Mouse (Mus musculus): ENCODE results near the gene Dip2a. TPM values are rescaled to one million over a fixed set of nuclear protein-coding genes. Genes with fewer than 3 reads are reported as not detected.

Gene Dip2a
- polyA plus RNA-seq, 2 experiments: 8.3 to 32.2 TPM

GRCm38 (mm10) chr10:76257719-76258390 lies 87.2 kb downstream of the Dip2a start:
- TF ChIP-seq POLR2A (IDR thresholded peaks at IDR 0.05; ENCODE audit: borderline replicate concordance, extremely low read depth, insufficient read depth, insufficient read length): no peak
- H3K9me3 ChIP-seq (ENCODE audit: control insufficient read depth, low read length): no peaks in the 10 kb centered on the region
- 79% methylated on average over 12 of the region's 12 CpGs for WGBS
- ATAC-seq (ENCODE audit: low FRiP score, low read depth) (no peak), DNase-seq (ENCODE audit: low spot score) (no peak)
- H3K27ac ChIP-seq (replicated peaks; ENCODE audit: low read depth, low read length): no peak overlapping the region
- peaks cover 6% of the 10 kb centered on the region; the same call in 1 of the 2 replicates for H3K36me3 ChIP-seq (ENCODE audit: control insufficient read depth, insufficient read depth, low read length)
- no peak overlapping the region for H3K4me2 ChIP-seq (replicated peaks; ENCODE audit: low read depth, low read length, severe bottlenecking)
- H3K4me1 ChIP-seq (ENCODE audit: control insufficient read depth, insufficient read depth, low read length): peaks cover 13% of the 10 kb centered on the region
- no peaks in the 10 kb centered on the region for H3K27me3 ChIP-seq (ENCODE audit: control insufficient read depth, insufficient read depth, low read length)
- H3K4me3 ChIP-seq (replicated peaks; ENCODE audit: low read length): no peak overlapping the region
- H3K9ac ChIP-seq (ENCODE audit: low read depth, low read length, severe bottlenecking): no peak overlapping the region

DNA sequence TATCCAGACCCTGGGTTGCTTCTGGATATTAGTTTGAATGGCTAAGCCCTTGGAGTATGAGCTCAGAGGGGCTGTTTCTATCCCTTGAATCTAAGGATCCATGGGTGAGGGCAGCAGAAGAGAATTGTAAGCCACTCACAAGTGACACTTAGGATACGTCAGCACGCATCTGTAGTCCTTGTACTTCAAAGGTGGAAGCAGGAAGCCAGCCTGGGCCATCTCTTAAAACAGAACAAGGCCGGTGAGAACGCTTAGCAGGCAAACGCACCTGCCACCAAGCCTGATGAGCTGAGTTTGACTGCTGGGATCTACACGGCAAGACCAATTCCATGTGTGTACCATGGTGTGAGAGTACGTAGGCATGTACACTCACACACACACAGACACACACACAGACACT lies 87.9 kb downstream of the Dip2a start:
- H3K9ac ChIP-seq (ENCODE audit: low read depth, low read length, severe bottlenecking): no peak overlapping the region
- TF ChIP-seq POLR2A (IDR thresholded peaks at IDR 0.05; ENCODE audit: borderline replicate concordance, extremely low read depth, insufficient read depth, insufficient read length): no peak
- DNase-seq (ENCODE audit: low spot score): no peak
- 86% methylated on average over 7 of the region's 7 CpGs for WGBS
- H3K4me2 ChIP-seq (replicated peaks; ENCODE audit: low read depth, low read length, severe bottlenecking): no peak overlapping the region
- H3K4me3 ChIP-seq (replicated peaks; ENCODE audit: low read length): no peak overlapping the region
- H3K9me3 ChIP-seq (ENCODE audit: control insufficient read depth, low read length): no peaks in the 10 kb centered on the region
- peaks cover 3% of the 10 kb centered on the region; the same call in 1 of the 2 replicates for H3K36me3 ChIP-seq (ENCODE audit: control insufficient read depth, insufficient read depth, low read length)
- no peaks in the 10 kb centered on the region for H3K27me3 ChIP-seq (ENCODE audit: control insufficient read depth, insufficient read depth, low read length)
- no peak overlapping the region for H3K27ac ChIP-seq (replicated peaks; ENCODE audit: low read depth, low read length)
- no peak for ATAC-seq (ENCODE audit: low FRiP score, low read depth)
- H3K4me1 ChIP-seq (ENCODE audit: control insufficient read depth, insufficient read depth, low read length): peaks cover 13% of the 10 kb centered on the region

DNA sequence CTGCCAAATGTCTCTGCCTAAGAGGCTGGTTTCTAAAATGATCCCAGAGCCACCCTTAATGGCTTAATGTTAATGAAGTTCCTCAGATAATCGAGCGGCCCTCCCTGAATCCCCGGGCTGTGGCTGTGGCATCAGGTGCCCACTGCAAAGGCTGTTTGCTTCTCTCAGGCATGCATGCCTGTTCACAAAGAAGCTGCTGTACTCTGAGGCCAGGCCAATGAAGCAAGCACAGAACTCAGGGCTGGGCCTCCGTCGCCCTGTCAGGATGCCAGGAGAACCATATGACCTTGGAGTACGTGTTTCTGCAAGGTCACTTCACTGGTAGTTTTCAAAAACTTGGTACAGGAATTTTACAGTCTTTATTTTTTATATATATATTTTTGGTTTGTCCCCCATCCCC lies 89.5 kb downstream of the Dip2a start:
- WGBS: 74% methylated on average over 6 of the region's 6 CpGs
- no peak overlapping the region for H3K4me3 ChIP-seq (replicated peaks; ENCODE audit: low read length)
- no peak overlapping the region for H3K4me2 ChIP-seq (replicated peaks; ENCODE audit: low read depth, low read length, severe bottlenecking)
- no peak for ATAC-seq (ENCODE audit: low FRiP score, low read depth)
- H3K9me3 ChIP-seq (ENCODE audit: control insufficient read depth, low read length): no peaks in the 10 kb centered on the region
- TF ChIP-seq POLR2A (IDR thresholded peaks at IDR 0.05; ENCODE audit: borderline replicate concordance, extremely low read depth, insufficient read depth, insufficient read length): no peak
- no peaks in the 10 kb centered on the region for H3K27me3 ChIP-seq (ENCODE audit: control insufficient read depth, insufficient read depth, low read length)
- H3K36me3 ChIP-seq (ENCODE audit: control insufficient read depth, insufficient read depth, low read length): no peaks in the 10 kb centered on the region
- 0 out of 2 replicates have a peak overlapping the region, but pooled peaks have one; percentile 3 for H3K27ac ChIP-seq (replicated peaks; ENCODE audit: low read depth, low read length)
- peaks cover 13% of the 10 kb centered on the region for H3K4me1 ChIP-seq (ENCODE audit: control insufficient read depth, insufficient read depth, low read length)
- H3K9ac ChIP-seq (ENCODE audit: low read depth, low read length, severe bottlenecking): no peak overlapping the region
- DNase-seq (ENCODE audit: low spot score): no peak

- no peaks in the 10 kb centered on the region for H3K9me3 ChIP-seq (ENCODE audit: control insufficient read depth, low read length)
- peaks cover 13% of the 10 kb centered on the region for H3K4me1 ChIP-seq (ENCODE audit: control insufficient read depth, insufficient read depth, low read length)
- 38% methylated on average over 4 of the region's 4 CpGs for WGBS
- peak; percentile 77 for ATAC-seq (ENCODE audit: low FRiP score, low read depth)
- H3K4me2 ChIP-seq (replicated peaks; ENCODE audit: low read depth, low read length, severe bottlenecking): peak within 1 kb of the TSS; percentile 31; the same call in 1 of the 2 replicates
- 0 out of 2 replicates have a peak within 1 kb of the TSS, but pooled peaks have one; percentile 18 for H3K9ac ChIP-seq (ENCODE audit: low read depth, low read length, severe bottlenecking)
- peak within 1 kb of the TSS; percentile 1 for H3K4me3 ChIP-seq (replicated peaks; ENCODE audit: low read length)
- DNase-seq (ENCODE audit: low spot score): peak; percentile 78
- no peaks in the 10 kb centered on the region for H3K36me3 ChIP-seq (ENCODE audit: control insufficient read depth, insufficient read depth, low read length)
- no peaks in the 10 kb centered on the region for H3K27me3 ChIP-seq (ENCODE audit: control insufficient read depth, insufficient read depth, low read length)
- H3K27ac ChIP-seq (replicated peaks; ENCODE audit: low read depth, low read length): peak within 1 kb of the TSS; percentile 68
- TF ChIP-seq POLR2A (IDR thresholded peaks at IDR 0.05; ENCODE audit: borderline replicate concordance, extremely low read depth, insufficient read depth, insufficient read length): no peak
These were observed 91.6 kb downstream of the Dip2a start, which contains the start of gene S100b for GRCm38 (mm10) chr10:76253536-76253935. S100b (plus strand) TSS chr10:76253853.

DNA sequence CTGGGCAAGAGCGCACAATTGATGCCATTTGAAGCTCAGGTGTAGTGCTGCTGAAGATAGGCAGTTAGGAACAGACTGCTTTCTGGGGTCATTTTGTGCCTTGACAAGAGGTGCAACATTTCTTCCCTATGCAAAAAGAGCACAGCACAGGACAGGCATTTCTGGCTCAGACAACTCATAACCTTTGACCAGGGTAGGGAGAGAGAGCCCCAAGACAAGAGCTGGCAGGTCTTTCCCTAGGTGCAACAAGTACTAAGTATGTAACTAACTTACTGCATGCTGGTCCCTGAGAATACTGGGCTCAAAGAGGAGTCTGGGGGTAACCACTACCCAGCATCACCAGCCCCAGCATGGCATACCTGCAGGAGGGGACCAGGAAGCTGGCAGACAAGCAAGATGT lies 92.0 kb downstream of the Dip2a start:
- no peak for ATAC-seq (ENCODE audit: low FRiP score, low read depth)
- Histone ChIP-seq H3K27me3 (ENCODE audit: control insufficient read depth, insufficient read depth, low read length) (no peaks in the 10 kb centered on the region), H3K27ac (replicated peaks; ENCODE audit: low read depth, low read length) (peak overlapping the region; percentile 68), H3K4me2 (replicated peaks; ENCODE audit: low read depth, low read length, severe bottlenecking) (no peak overlapping the region), H3K9ac (ENCODE audit: low read depth, low read length, severe bottlenecking) (no peak overlapping the region), H3K4me3 (replicated peaks; ENCODE audit: low read length) (no peak overlapping the region), H3K36me3 (ENCODE audit: control insufficient read depth, insufficient read depth, low read length) (no peaks in the 10 kb centered on the region), H3K4me1 (ENCODE audit: control insufficient read depth, insufficient read depth, low read length) (peaks cover 13% of the 10 kb centered on the region), H3K9me3 (ENCODE audit: control insufficient read depth, low read length) (no peaks in the 10 kb centered on the region)
- no peak for TF ChIP-seq POLR2A (IDR thresholded peaks at IDR 0.05; ENCODE audit: borderline replicate concordance, extremely low read depth, insufficient read depth, insufficient read length)
- WGBS: 100% methylated on average over 1 of the region's 1 CpGs
- DNase-seq (ENCODE audit: low spot score): no peak

All from limb, embryonic 14.5 days (tissue).